Mouse (Mus musculus) heart, adult 18-20 months (tissue): ENCODE measurements at regions not wholly inside any gene's neighbourhood (a gene's known extent, or its start where the extent isn't known, plus 50 kb on each side); places are given as distances from the start of the nearest gene placed in this dataset.
"Not testable (repeated sequence)": the region's sequence is repeated elsewhere in the genome, so short reads cannot be mapped to it uniquely, and the experiment has no call there.

Experiments used
- DNase-seq, 2 experiments: peaks; one replicate each; pipeline ENCODE4 v3.0.0; 2021 to 2022; ENCODE audit warnings: mixed read lengths in 1 of 2

DNA sequence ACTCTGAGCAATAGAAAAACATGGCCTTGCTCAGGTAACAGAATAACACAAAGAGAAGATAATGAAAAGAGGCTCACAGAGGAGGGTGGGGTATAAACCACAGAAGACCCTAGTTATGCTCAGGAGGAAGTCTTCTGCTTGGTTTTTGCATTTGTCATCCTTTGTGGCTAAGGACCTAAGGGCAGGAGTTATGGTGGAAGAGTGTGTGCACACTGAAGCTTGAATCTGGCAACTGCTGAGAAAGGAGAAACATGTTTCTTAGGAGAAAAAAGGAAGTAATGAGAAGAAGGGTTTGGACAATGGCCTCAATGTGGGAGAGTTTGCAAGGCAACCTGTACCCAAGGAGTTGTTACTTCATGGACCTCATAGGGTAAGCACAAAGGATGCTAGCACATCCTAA lies 106.8 kb upstream of the Nyap2 start:
- no peak for DNase-seq

DNA sequence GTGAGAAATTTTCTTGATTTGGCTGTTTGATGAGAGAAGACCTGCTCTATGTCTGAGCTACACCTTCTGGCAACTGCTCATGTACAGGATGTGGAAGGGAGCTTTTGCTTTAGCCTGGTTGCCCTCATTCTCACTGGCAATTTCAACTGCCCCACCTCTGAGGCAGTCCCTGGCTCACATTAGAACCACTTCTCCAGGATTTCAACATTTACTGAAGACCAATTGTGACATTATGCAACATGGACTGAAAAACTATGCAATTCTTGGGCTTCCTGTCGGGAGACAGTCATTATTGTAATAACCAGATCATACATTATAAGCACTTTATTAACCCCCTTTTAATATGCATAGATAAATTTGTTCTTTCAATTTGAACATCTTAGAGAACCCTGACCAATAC lies 107.6 kb upstream of the Nyap2 start:
- no peak for DNase-seq

DNA sequence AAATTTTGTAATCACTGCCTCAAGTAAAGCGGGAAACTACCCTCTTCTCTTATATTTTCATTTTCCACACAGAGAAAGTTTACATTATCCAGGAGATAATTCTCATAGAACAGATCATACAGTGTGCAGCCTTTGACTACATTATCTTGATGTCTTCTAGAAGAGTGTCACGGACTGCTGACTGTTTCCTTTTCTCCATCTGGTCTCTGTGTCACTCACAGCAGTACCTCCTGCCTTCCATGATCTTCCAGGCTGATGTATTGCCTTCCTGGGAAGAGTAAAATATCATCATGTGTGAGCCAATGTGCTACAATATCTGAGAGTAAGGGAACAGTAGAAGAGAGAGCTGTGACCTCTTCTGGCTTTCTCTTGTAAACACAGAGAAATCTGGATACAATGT lies 111.0 kb upstream of the Nyap2 start:
- DNase-seq, result no peak

DNA sequence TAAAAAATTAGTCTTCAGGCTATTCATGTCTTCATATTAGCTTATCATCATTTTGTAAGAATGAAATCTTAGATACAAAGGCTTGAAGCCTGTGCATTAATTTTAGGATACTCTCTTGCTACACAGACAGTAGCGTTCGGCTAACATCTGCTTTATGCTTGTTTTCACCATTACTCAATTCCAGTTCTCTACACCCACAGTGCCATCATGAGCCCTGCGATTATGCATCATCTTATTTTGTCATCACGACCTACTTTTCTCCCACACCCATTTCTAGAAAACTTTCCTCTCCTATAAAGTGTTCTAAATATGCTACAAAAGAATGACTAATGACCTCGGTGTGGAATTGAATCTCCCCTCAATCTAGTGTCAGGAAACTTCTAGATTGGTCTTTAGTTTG lies 112.4 kb upstream of the Nyap2 start:
- no peak for DNase-seq

DNA sequence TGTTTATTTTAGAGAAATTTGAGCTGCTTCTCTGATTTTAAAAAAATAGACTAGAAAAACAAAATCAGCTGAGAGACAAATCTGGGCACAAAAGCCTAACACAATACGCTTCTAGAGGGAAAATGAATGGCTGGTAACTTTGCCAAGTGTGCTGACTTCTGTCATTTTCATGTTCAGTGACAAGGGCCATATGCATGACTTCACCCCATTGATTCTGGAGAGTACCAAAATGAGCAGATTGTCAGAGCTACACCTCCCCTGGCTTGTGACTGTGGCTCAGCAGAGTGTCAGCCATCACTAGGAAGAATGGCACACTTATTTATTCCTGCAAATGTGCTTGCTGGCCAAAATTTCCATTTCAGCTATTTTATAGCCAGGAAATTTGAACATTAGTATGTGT lies 112.9 kb upstream of the Nyap2 start:
- no peak for DNase-seq

DNA sequence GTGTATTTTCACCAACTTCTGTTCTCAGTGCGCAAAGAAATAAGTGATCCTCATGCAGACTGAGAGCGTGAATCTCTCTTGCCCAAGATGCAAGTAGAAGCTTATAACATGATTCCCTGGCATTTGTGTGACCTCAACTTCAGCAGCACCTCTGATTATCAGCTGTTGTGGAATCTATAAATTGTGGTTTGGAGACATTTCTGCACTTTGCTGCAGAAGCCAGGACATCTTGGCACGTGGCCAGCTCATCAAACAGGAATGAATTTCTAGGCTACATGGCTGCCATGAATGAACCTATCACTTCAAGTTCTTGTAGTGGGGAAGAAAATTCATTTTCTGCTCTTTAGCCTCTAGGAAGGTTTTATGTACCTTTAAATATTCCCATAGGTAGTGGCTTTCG lies 126.3 kb upstream of the Nyap2 start:
- DNase-seq, result no peak

DNA sequence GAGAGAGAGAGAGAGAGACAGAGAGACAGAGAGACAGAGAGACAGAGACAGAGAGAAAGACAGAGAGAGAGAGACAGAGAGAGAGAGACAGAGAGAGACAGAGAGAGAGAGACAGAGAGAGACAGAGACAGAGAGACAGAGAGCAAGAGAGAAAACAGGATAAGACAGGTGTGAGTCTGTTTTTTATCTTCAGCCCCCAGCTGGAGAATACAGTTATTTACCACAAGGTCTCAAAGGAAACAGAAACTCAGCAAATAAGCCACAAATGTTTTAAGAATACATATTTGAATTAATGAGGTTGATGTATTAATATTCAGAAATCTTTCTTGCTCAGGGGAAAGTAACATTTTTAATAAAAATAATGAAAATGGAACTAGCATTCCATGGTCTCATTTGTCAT lies 130.7 kb upstream of the Nyap2 start:
- DNase-seq, result not testable (repeated sequence)

DNA sequence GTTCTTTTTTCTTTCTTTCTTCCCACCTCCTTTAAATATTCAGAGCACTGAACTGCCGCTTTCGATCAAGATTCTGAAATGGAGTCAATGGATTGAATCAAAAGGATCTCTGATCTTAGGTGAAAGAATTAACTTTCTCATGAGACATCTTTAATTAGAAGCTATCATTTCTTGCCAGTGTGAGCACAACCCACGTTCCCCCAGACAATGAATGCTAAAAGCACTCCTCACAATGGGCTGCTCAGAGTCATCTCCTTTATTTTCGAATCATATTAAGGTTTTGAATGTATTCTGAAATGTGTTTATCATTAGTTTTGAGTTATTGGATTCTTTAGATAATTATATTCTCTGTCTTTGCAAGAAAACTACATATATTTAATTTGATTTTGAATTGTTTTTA lies 137.4 kb upstream of the Nyap2 start:
- no peak for DNase-seq

DNA sequence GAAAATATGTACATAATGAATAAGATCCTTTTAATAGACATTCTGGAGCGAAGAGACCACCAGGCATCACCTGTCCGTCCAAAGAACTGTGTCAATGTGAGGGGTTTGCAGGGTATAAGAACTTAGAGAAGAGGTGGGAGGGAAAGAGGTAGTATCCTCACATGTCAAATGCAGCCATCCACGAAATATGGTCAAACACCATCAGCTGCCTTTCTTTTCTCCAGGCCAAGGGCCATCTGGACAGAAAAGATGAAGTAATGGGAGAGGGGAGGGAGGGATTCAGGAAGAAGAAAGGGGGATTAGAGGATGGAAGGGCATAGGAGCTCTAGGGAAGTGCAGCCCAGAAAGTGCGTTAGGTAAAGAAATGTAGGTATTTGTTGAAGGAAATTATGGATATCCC lies 141.0 kb upstream of the Dock10 start:
- no peak for DNase-seq

DNA sequence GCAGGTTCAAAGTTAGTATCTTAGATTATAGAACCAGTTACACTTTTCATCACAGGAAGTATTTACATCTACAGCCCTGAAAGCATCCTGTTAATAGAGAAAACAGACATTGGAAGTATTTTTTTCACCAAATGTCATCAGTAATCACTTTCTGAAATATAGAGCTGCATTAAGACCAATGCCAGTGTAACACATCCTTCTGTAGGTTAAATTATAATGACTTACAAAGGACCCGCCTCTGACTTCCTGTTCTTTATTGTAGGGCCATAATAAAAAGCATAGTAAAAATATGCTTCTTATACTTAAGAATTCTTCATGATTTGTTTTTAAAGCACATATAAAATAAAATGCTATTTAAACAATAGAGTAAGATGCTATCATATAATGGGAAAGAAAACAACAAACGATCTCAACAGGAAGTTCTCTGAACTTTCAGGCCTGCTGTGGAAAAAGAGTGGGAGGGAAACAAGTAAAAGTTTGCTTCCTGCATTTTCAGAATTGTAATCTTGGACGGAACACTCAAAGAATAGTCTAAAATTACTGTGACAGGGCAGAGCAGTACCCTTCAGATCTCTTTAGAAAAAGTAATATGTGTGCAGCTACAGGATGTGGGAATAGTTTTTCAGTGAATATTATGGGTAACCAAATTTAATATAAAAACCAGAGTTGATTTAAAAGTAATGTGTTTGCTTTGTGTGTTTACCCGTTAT lies 116.0 kb upstream of the Dock10 start:
- DNase-seq, result no peak

DNA sequence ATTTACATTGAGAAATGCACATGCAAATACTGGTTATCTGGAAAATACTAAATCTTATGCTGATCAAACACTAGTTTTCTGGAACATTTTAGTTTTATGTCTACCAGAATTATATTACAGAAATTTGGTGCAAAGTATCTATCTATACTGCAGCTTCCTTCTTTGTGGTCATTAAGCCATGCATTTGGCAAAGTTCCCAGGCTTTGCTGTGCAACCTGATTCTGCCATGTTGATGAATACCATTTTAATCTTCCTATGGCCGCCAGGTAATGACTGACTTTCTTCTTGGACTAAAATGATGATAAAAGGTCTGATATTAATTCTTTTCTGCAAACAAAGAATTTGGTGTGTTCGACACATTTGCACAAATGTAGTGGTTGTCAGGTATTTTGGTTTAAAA lies 115.3 kb upstream of the Dock10 start:
- DNase-seq, result no peak

DNA sequence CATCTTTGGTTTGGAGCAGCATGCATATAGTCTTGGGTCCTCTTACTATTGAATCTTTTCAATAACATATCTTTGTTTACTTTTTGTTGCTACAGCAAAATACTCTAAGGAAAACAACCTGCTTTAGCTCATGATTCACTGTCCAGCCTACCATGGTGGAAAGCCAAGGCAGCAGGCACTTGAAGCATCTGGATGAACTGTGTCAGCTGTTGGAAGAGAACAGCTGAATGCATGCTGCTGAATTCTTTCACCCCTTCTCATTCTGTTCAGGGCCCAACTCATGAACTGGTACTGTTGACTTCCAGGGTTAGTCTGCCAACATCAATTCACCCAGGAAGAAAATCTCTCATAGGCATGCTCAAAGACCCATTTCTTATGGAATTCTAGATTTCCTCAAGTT lies 110.5 kb upstream of the Dock10 start:
- DNase-seq, result no peak

DNA sequence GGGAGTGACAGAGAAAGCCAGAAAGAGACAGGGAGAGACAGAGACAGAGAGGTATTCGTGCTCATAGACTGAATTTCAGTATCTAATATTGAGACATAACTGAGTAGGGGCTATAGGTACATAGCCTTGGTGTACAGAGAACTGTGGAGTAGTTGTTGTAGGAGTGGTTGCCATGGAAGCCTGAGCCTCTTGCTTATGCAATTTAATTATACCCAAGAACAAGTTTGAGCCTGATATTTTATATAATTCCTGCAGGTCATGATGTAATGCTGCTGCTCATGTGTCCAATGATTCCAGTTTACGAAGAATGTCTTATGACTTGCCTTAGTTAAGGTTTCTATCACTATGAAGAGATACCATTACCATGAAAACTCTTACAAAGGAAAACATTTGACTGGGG lies 98.7 kb upstream of the Dock10 start:
- no peak for DNase-seq

DNA sequence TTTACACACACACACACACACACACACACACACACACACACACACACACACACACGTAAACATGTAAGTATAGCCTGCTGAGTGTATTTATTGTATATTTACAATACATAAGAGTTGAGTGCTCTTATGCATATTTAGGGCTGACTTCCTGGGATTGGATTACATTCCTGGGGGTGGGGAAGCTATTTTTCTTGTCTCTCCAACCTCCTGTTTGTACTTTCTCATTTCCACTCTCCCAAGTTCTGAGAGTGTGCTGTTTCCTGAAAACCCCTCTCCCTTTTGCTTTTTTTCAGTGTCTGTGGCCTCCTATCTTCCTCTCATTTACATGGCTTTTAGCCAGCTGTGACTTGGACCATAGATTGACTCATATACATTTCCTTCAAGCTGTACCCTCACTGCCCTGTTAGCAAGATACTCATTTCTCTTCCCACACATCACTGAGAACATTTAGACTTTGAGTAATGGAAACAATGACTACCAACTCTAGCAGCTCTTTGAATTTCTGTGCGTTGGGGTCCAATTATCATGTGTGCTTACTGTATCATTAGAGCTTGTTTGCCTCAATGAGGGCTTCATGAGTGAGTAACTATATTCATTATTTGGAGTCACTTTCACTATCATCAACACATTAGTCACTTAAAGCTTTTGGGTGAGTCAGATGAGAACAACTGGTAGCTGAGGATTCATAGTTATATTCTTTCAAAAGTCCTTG lies 96.8 kb upstream of the Dock10 start:
- no peak for DNase-seq

DNA sequence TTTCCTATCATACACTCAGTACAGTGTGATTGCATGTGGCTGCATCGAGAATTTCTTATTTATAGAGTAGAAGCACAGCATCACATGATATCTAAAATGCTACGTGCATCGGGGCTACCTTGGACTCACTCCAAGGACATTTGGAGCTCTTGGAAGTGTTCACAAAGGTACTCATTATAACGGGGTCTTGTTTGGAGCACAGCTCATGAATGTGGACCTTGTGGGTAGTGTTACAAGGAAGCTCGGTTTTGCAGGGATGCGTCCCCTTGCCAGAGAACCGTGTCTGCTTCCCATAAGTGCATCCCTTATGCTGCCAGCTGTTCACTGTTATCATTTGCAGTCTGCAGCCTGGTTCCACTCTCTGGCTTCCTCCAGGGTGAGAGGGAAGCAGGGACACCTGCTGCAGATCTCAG lies 96.0 kb upstream of the Dock10 start:
- peak in 1 of 2 experiments; percentile 1 for DNase-seq

DNA sequence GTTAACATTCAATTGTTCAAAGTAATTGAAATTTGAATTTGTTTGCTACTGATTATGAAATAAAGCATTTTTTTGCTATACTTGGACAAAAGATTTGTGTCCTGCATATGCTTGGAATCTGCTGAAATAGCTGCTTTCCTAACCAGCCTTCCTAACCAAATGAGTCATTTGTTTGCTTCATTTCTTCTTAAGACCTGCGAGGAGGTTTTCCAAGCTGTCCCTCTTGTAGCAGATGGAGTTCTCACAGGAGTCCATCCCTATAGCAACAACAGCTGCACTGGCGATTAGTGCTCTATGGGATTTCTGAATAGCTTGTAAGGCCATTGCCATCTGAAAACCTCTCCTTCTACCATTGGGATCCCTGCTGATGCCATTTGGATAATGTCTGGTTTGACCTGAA lies 94.4 kb upstream of the Dock10 start:
- no peak for DNase-seq

DNA sequence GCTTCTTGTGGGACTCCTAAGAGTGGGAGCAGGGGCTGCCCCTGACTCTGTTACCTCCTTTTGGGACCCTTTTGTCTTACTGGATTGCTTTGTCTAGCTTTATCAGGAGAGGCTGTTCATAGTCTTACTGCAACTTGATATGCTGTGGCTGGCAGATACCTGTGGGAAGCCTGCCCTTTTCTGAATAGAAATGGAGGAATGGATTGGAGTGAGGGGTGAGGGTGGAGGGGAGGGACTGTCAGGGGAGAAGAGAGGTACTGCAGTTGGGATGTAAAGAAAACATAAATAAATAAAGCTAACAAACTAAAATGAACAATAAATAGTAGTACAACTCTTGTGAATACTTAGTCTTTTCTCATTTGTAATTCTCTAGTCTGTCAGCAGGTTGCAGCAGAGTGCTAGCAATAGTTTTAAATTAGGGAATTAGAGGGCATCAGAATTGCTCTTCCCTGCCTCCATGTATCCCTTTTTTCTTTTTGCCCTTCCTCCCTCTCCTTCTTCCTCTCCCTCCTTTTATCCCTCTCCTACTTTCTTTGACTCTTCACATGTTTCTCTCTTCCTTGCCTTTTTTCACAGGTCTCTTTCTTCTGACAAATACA lies 72.0 kb upstream of the Dock10 start:
- peak in 1 of 2 experiments; percentile 20 for DNase-seq

DNA sequence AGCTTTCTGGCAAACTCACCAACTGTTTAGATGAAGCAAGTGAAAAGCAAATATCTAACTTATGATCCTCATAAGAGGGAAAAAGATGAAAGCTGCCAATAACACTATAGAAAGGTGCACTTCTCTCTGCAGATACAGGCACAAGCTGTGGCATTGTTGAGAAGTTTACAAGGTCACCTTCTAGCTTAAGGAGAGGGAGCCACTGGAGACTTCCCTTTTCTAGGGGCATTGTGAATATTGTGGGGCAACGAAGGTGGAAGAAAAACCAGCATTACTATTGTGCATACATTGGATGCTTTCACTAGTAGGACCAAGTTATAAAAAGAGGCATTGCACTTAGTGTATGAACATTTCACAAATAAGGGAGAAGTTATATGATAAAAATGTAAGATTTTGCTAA lies 68.1 kb upstream of the Dock10 start:
- DNase-seq, result no peak

DNA sequence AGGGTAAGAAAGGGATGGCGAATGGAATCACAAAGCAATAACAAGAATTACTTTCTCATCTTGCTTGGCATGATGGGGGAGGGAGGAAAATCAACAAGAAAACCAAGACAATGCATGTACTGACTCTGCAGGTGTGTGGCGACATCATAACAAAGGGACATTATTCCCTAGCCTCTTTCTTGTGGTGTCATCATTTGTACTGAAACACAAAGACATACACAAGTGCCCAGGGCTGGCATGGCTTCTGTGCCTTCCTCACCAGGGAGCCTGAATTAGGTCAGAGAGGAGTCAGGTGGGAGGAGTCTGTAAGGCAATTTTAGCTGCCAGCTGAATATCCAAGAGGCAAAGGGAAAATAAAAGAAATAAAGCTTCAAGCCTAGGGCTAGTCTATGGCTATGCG lies 65.6 kb upstream of the Dock10 start:
- DNase-seq, result no peak

DNA sequence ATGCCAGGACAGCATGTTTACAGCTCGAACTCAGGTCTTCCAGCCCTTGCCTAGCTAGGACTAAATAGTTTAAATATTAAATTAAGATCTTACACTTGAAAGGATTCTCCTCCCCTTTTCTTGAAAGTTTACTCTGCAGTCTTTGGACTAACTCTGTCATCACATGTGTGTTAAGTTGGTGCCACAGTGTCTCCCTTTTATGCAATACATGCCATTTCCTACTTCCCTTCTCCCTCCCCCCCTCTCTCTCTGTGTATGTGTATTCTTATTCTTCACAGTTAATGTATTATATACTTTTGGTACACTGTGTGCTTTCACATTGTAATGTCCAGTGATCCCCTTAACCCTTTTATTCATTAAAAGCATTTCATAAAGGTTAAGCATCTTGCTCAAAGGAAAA lies 63.9 kb upstream of the Dock10 start:
- DNase-seq, result no peak

DNA sequence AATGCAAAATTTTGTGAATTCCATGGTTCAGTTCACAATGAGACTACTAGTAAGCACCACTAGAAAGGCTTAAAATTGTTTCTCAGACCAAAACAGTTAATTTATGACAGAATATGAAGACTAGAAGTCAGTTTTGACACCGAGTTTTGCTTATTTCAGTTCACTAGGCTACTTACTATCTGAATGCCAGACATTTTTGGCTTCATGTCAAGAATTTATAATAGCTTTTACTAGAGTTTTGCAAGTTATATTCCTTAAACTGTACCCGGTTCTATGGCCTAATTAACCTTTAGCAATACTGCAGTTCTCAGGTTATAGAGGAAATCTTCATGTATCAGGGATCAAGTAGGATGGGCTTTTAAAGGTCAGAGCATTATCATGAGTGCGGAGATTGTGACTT lies 54.6 kb upstream of the Dock10 start:
- DNase-seq, result no peak
